Mouse (Mus musculus): Measurements from ENCODE around the gene Ano2. TPM values are rescaled to one million over a fixed set of nuclear protein-coding genes. Genes with fewer than 3 reads are reported as not detected.

Gene Ano2
- polyA plus RNA-seq, 1 experiment from 2014 or later: 0.20 TPM

DNA sequence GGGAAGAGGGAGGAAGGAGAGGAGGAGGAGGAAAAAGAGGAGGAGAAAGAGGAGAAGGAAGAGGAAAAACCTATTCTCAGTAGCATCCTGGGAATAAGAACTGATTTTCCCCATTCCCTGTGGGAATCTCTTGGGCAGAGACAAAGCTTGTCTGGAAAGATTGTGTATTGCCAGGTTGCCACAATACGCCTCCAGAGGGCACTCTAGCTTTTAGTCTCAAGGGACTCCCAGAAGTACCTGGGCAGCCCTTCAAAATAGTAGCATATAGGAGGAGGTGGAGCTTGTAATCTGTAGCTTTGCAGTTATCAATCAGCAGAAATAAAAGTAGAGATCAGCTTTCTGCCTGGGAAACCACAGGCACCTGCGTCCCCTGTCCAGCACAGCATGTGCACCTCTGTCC is 178.3 kb downstream of the Ano2 start:
- H3K4me1 ChIP-seq: no peaks in the 10 kb centered on the region
- no peak for ATAC-seq (replicated peaks)
- H3K27ac ChIP-seq (replicated peaks): no peak overlapping the region
- H3K9me3 ChIP-seq: no peaks in the 10 kb centered on the region
- 21% methylated on average over 2 of the region's 2 CpGs for WGBS
- H3K4me3 ChIP-seq: no peak overlapping the region
- no peak overlapping the region for H3K9ac ChIP-seq (replicated peaks)
- H3K27me3 ChIP-seq: no peaks in the 10 kb centered on the region
- no peaks in the 10 kb centered on the region for H3K36me3 ChIP-seq
- H3K4me2 ChIP-seq (replicated peaks): no peak overlapping the region

DNA sequence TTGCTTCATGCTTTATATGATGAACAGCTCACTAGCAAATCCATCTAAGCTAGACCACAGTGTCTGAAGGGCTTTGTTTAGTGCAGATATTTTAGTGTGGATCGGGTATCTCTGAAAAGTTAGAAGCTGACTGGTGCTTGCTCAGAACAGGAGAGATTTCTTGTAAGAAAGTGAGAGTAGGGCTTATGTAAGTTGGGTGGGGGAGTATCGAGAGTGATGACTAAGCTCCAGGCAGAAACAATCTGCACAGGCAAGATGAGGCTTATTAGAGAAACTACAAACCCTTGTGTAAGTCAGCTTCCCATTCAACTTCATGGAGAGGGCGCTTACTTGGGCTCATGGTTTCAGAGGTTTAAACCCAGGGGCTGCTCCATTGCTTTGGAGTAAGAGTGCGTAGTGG is 181.3 kb downstream of the Ano2 start:
- H3K9ac ChIP-seq (replicated peaks): no peak overlapping the region
- H3K4me1 ChIP-seq: no peaks in the 10 kb centered on the region
- H3K9me3 ChIP-seq: no peaks in the 10 kb centered on the region
- H3K4me2 ChIP-seq (replicated peaks): no peak overlapping the region
- no peaks in the 10 kb centered on the region for H3K36me3 ChIP-seq
- 91% methylated on average over 4 of the region's 4 CpGs for WGBS
- no peak overlapping the region for H3K4me3 ChIP-seq
- no peaks in the 10 kb centered on the region for H3K27me3 ChIP-seq
- no peak overlapping the region for H3K27ac ChIP-seq (replicated peaks)
- ATAC-seq (replicated peaks): no peak

DNA sequence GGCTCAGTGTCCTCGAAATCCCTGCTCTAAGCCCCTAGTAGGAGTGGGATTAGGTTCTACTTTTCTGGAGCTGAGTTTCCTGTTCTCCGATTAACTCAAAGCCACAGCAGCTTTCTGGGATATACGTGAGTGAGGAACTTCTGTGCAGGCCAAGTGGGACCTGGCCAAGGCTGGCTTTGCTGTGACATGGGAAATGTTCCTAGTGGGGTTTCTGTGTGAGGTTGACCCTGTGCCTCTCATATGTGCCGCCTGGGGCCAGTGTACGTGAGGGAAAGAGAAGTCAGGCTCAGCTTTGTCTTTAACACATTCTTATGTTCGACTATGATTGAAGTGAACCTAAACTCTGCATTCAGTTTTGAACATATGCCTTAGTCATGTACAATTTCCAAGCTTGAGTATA is 184.5 kb downstream of the Ano2 start:
- Histone ChIP-seq H3K9ac (replicated peaks) (no peak overlapping the region), H3K4me1 (no peaks in the 10 kb centered on the region), H3K4me2 (replicated peaks) (no peak overlapping the region), H3K36me3 (no peaks in the 10 kb centered on the region), H3K27me3 (no peaks in the 10 kb centered on the region), H3K27ac (replicated peaks) (no peak overlapping the region), H3K4me3 (no peak overlapping the region), H3K9me3 (no peaks in the 10 kb centered on the region)
- no peak for ATAC-seq (replicated peaks)
- 84% methylated on average over 6 of the region's 6 CpGs for WGBS

DNA sequence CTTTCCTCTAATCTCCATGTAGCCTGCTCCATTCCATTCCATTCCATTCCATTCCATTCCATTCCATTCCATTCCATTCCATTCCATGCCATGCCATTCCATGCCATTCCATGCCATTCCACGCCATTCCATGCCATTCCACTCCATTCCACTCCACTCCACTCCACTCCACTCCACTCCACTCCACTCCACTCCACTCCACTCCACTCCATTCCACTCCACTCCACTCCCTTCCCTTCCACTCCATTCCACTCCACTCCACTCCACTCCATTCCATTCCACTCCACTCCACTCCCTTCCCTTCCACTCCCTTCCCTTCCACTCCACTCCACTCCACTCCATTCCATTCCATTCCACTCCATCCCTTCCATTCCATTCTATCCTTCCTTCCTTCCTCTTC is 186.7 kb downstream of the Ano2 start:
- Histone ChIP-seq H3K4me1 (no peaks in the 10 kb centered on the region), H3K4me2 (replicated peaks) (no peak overlapping the region), H3K9me3 (no peaks in the 10 kb centered on the region), H3K4me3 (no peak overlapping the region), H3K27me3 (no peaks in the 10 kb centered on the region), H3K36me3 (no peaks in the 10 kb centered on the region), H3K9ac (replicated peaks) (no peak overlapping the region), H3K27ac (replicated peaks) (no peak overlapping the region)
- no peak for ATAC-seq (replicated peaks)
- 90% methylated on average over 1 of the region's 1 CpGs for WGBS

DNA sequence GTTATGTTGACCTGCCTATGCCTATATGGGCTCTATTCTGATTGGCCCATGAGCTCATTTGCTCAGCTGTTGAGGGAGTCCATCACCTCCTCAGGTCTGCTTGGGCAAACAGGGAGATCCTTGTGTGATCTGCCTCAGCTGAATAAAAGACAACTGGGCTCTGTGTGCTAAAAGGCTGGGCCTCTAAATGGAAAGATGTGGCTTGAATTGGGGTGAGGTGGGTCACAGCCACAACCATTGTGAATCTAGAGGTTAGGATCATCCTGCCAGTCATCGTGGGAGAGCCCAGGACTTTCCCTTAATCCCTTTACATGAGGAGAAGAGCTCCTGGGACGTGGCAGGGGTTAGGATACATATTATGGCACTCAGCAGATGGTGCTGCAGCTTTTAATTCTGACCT is 188.5 kb downstream of the Ano2 start:
- Histone ChIP-seq H3K27me3 (no peaks in the 10 kb centered on the region), H3K27ac (replicated peaks) (no peak overlapping the region), H3K9me3 (no peaks in the 10 kb centered on the region), H3K4me1 (no peaks in the 10 kb centered on the region), H3K4me2 (replicated peaks) (no peak overlapping the region), H3K9ac (replicated peaks) (no peak overlapping the region), H3K36me3 (no peaks in the 10 kb centered on the region), H3K4me3 (no peak overlapping the region)
- 50% methylated on average over 2 of the region's 2 CpGs for WGBS
- no peak for ATAC-seq (replicated peaks)

DNA sequence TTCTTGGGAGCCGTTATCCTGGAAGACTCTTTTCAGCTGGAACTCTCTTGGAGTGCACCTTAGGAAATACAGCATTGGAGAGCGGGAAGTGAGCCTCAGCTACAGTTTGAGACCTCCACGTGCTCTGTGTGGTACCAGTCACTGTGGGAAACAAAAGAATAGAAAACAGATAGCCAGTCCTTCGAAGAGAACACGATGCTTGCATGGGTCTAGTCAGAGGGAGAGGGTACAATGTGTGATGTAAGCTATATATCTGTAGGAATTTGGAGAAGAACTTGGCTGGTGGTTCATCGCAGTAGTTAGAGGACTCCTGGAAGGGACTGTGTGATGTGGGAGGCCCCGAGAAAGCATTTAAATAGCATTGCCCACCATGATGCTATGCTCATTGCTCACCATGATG is 189.1 kb downstream of the Ano2 start:
- H3K36me3 ChIP-seq: no peaks in the 10 kb centered on the region
- H3K27ac ChIP-seq (replicated peaks): no peak overlapping the region
- ATAC-seq (replicated peaks): no peak
- H3K27me3 ChIP-seq: no peaks in the 10 kb centered on the region
- H3K4me1 ChIP-seq: no peaks in the 10 kb centered on the region
- H3K4me2 ChIP-seq (replicated peaks): no peak overlapping the region
- no peaks in the 10 kb centered on the region for H3K9me3 ChIP-seq
- WGBS: 91% methylated on average over 7 of the region's 7 CpGs
- no peak overlapping the region for H3K4me3 ChIP-seq
- no peak overlapping the region for H3K9ac ChIP-seq (replicated peaks)

DNA sequence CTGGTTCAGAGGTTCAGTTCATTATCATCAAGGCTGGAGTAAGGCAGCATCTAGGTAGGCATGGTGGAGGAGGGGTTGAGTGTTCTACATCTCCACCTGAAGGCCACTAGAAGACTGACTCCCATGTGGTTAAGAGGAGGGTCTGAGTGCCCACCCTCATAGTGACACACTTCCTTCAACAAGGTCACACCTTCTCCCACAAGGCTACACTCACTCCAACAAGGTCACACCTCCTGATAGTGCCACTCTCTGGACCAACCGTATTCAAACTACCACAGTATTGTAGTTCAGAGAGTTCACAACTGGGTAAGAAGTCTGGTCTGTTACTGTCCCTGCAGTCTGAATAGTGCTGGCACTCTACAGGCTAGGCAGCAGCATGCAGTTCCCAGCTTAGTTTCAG is 198.4 kb downstream of the Ano2 start:
- no peak overlapping the region for H3K27ac ChIP-seq (replicated peaks)
- H3K36me3 ChIP-seq: no peaks in the 10 kb centered on the region
- ATAC-seq (replicated peaks): no peak
- no peak overlapping the region for H3K4me2 ChIP-seq (replicated peaks)
- no peaks in the 10 kb centered on the region for H3K4me1 ChIP-seq
- no peak overlapping the region for H3K4me3 ChIP-seq
- H3K27me3 ChIP-seq: no peaks in the 10 kb centered on the region
- WGBS: 97% methylated on average over 1 of the region's 1 CpGs
- no peak overlapping the region for H3K9ac ChIP-seq (replicated peaks)
- H3K9me3 ChIP-seq: no peaks in the 10 kb centered on the region

DNA sequence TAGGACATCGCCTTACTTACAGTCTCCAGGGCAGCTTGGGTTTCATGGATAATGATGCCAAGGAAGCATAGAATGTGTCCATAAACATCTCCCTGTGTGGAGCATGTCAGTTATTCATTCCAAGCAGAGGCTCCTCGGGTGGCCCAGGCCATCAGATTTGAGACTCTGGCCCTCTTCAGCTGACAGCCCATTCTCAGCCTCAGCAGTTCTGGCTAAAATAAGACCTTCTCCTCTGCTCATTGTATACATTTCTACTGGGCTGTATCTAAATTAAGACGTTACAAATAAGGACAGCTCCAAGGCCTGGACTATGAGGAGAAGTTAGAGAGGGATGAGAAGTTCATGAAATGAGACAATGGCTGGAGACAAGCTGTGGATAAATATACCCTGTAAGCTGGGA is 204.1 kb downstream of the Ano2 start:
- no peaks in the 10 kb centered on the region for H3K27me3 ChIP-seq
- H3K27ac ChIP-seq (replicated peaks): no peak overlapping the region
- H3K9me3 ChIP-seq: no peaks in the 10 kb centered on the region
- no peak for ATAC-seq (replicated peaks)
- H3K4me3 ChIP-seq: no peak overlapping the region
- no peaks in the 10 kb centered on the region for H3K4me1 ChIP-seq
- no peaks in the 10 kb centered on the region for H3K36me3 ChIP-seq
- no peak overlapping the region for H3K9ac ChIP-seq (replicated peaks)
- WGBS: 85% methylated on average over 3 of the region's 3 CpGs
- H3K4me2 ChIP-seq (replicated peaks): no peak overlapping the region

DNA sequence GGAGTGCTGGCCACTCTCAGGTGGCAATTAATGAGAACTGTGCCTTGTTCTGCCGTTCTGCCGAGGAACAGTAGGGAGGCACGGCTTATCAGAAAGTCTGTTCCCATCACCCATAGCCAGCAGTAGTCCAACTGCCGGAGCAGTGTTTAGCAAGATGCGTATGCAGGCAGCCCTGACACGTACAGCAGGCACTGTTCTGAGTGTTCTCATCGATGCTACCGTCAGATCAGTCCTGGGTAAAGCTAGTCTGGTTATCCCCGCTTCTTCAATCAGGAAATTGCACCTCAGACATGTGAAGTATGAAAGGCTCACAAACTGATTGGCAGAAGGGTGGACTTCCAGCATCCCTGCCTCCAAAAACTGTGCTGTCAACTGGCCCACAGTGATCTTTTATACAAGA is 224.2 kb downstream of the Ano2 start:
- 78% methylated on average over 9 of the region's 9 CpGs for whole genome bisulfite sequencing
- Histone ChIP-seq H3K4me3 (no peak overlapping the region), H3K9ac (replicated peaks) (no peak overlapping the region), H3K4me1 (no peaks in the 10 kb centered on the region), H3K4me2 (replicated peaks) (no peak overlapping the region), H3K27ac (replicated peaks) (no peak overlapping the region), H3K9me3 (no peaks in the 10 kb centered on the region), H3K27me3 (no peaks in the 10 kb centered on the region), H3K36me3 (no peaks in the 10 kb centered on the region)
- no peak for ATAC-seq (replicated peaks)

DNA sequence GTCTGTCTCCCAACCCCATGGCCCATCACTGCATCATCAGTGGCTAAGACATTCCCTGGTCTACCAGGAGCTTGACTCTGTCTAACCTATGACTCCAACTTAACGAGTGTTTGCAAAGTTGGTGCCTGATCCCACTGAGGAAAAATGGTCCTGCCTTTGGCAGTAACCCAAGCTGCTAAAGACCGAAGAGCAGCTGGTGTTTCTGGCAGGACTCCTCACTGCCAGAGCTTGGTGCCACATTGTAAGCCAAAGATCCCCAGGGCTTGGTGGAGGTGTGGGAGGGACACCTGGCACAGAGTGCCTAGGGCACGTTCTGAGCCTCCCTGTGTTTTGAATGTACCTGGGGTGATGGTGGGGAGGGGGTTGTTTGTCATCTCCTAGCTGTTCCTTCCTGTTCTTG is 232.5 kb downstream of the Ano2 start:
- WGBS: 44% methylated on average over 3 of the region's 3 CpGs
- no peak overlapping the region for H3K27ac ChIP-seq (replicated peaks)
- no peak for ATAC-seq (replicated peaks)
- no peak overlapping the region for H3K4me2 ChIP-seq (replicated peaks)
- no peak overlapping the region for H3K4me3 ChIP-seq
- H3K36me3 ChIP-seq: no peaks in the 10 kb centered on the region
- H3K9me3 ChIP-seq: no peaks in the 10 kb centered on the region
- H3K27me3 ChIP-seq: no peaks in the 10 kb centered on the region
- H3K9ac ChIP-seq (replicated peaks): no peak overlapping the region
- no peaks in the 10 kb centered on the region for H3K4me1 ChIP-seq

DNA sequence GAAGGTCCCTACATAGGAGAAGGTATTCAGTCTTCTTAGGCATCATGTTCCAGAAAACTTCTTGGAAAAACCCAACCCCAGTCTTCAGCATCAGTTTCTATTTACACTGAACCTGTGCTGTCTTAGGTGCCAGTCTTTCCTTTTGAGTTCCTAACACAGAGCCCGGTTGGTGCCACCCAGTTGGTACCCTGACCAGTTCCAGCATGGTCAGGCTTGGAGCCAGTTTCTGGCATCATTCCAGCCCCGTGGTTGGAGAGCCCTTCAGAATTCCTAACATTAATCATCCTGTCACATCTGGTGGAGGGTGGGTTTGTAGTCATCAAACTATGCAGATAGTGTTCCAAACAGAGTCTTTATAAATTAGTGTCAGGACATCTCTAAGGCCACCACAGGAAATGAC is 234.8 kb downstream of the Ano2 start:
- Histone ChIP-seq H3K4me3 (no peak overlapping the region), H3K9me3 (no peaks in the 10 kb centered on the region), H3K36me3 (no peaks in the 10 kb centered on the region), H3K4me2 (replicated peaks) (no peak overlapping the region), H3K27me3 (no peaks in the 10 kb centered on the region), H3K4me1 (no peaks in the 10 kb centered on the region), H3K9ac (replicated peaks) (no peak overlapping the region), H3K27ac (replicated peaks) (no peak overlapping the region)
- no peak for ATAC-seq (replicated peaks)
- WGBS: 83% methylated on average over 2 of the region's 2 CpGs

DNA sequence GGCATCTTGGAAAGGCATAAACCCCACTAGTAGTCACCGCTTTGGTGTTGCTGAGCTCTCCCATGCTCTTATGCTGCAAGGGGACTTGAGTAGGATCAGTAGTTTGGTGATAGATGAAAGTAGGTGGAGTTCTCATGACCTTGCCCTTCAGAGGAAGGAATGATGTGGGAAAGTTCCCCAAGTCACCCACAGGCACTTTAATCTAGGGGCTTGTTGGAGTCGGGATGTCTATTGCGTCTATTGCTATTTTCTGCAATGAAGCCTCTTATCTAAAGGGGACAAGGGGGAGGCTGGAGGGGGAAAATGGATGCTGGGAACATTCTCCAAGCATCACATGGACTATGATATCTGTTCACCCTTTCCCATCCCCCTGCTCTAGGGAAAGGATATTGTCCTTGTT is 235.6 kb downstream of the Ano2 start:
- no peaks in the 10 kb centered on the region for H3K36me3 ChIP-seq
- no peak overlapping the region for H3K27ac ChIP-seq (replicated peaks)
- H3K4me2 ChIP-seq (replicated peaks): no peak overlapping the region
- no peaks in the 10 kb centered on the region for H3K27me3 ChIP-seq
- no peak for ATAC-seq (replicated peaks)
- H3K9ac ChIP-seq (replicated peaks): no peak overlapping the region
- H3K4me1 ChIP-seq: no peaks in the 10 kb centered on the region
- no peaks in the 10 kb centered on the region for H3K9me3 ChIP-seq
- H3K4me3 ChIP-seq: no peak overlapping the region
- 98% methylated on average over 3 of the region's 3 CpGs for WGBS

DNA sequence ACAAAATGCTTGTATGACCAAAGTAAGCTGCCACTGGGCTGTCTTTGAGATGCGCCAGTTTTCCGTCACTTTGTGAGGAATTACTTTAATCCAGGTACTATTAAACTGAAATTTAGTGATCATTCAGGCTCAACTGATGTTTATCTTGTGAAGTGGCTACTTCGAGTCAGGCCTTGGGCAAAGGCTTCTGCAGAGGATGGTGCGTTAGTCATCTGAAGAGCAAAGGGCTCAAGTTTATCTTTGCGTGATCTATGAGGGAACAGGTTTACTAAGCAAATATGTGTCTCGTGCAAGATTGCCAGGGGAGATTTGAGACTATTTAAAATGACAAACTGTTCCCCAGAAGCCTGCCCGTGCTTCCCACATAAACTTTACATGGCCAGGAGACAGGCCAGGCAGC is 241.7 kb downstream of the Ano2 start:
- Histone ChIP-seq H3K9me3 (no peaks in the 10 kb centered on the region), H3K27ac (replicated peaks) (no peak overlapping the region), H3K4me1 (no peaks in the 10 kb centered on the region), H3K4me2 (replicated peaks) (no peak overlapping the region), H3K4me3 (no peak overlapping the region), H3K36me3 (no peaks in the 10 kb centered on the region), H3K27me3 (no peaks in the 10 kb centered on the region), H3K9ac (replicated peaks) (no peak overlapping the region)
- no peak for ATAC-seq (replicated peaks)
- WGBS: 84% methylated on average over 7 of the region's 7 CpGs

DNA sequence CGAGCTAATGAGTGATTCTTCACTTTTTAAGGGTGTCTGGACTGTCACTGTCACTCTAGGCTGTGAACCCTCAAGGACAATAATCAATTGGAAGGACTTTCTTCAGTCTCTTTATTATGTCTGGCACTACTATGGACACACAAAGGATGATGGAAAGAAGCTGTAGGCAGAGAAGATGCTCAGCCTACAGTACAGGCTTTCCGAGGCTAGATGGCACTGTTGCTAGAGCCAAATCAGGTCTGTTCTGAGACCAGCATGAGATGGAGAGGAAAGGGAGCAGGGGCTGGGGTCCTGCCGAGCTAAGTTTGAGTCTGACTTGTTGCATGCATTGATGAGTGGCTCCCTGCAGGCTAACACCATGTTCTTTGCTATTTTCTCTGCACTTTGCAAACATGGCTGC is 264.7 kb downstream of the Ano2 start:
- Histone ChIP-seq H3K4me2 (replicated peaks) (no peak overlapping the region), H3K4me1 (no peaks in the 10 kb centered on the region), H3K9me3 (no peaks in the 10 kb centered on the region), H3K27ac (replicated peaks) (no peak overlapping the region), H3K27me3 (no peaks in the 10 kb centered on the region), H3K9ac (replicated peaks) (no peak overlapping the region), H3K36me3 (no peaks in the 10 kb centered on the region), H3K4me3 (no peak overlapping the region)
- WGBS: 16% methylated on average over 3 of the region's 3 CpGs
- ATAC-seq (replicated peaks): no peak

All from forebrain, embryonic 15.5 days (tissue).